Mouse (Mus musculus): ENCODE results near the gene Saysd1. TPM values are rescaled to one million over a fixed set of nuclear protein-coding genes. Genes with fewer than 3 reads are reported as not detected.

Gene Saysd1
- total RNA-seq, 2 experiments from 2014 or later = not detected

DNA sequence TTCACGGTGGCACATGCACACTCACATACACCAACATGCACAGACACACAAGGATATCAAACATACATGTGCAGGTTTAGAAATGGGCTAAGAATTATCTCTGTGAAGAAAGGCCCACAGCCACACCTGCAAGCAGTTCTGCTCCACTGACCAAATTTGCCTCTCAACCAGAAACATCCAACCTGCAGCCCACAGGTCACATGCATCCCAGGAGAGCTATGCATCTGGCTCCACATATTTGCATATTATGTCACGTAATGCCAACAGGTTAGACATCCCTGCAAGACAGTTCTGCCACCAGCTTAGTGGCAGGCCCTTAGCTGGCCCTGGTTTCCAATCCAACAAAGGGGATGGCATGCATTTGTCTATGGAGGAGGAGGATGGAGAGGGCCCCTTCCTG is 29.7 kb upstream of the Saysd1 start:
- no peak for ATAC-seq (replicated peaks; ENCODE audit: low FRiP score, poor library complexity, severe bottlenecking)

DNA sequence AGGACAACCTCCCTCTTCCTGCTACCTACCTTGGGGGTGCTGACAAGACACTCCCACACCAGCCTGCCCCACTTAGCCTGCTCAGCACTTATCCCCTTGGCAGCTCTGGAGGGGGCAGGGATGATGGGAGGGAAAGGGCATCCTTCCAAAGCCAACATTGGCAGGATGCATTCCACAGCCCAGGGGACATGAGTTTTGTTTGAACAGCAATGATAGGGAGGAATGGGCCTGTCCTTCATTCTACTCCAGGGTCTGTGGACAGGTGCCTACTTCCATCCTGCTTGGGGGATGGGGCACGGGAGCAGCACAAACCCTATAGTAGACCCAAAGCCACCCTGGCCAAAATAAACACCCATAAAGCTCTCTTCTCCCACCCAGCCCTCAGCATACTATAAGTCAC is 27.1 kb upstream of the Saysd1 start:
- no peak for ATAC-seq (replicated peaks; ENCODE audit: low FRiP score, poor library complexity, severe bottlenecking)

DNA sequence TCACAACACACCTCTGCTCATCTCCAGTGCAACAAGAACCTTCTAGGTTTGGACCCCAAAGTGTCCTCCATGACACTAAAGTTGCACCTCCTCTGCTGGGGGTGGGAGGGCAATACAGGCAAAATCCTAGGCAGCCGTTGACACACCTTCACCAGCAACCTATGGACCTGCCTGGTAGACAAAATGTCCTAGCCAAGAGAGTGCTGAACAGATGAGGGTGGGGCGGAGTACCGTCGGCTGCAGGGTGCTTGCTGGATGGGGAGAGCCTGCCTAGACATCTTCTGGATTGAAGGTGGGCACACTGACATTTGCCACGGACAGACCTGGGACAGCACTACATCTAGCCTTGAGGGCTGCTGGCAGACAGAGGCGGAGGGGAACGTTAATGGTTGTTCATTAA is 26.1 kb upstream of the Saysd1 start:
- ATAC-seq (replicated peaks; ENCODE audit: low FRiP score, poor library complexity, severe bottlenecking) = no peak

DNA sequence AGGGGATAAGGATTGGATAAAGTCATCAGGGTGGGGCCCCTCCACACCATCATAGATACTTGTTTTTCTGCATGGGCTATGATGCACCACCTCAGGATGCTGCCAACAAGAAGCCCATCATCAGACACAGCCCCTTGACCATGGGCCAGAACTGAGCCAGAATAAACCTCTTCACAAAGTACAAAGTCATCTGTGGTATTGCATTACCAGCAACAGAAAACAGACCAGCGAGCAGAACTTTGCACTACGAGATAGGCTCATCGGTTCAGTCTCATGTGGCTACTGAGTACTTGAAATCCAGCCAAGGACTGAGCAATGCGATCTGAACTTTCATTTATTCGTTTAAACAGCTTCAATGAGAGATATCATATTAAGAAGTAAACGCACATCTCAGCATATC is 24.4 kb upstream of the Saysd1 start:
- ATAC-seq (replicated peaks; ENCODE audit: low FRiP score, poor library complexity, severe bottlenecking) = no peak

DNA sequence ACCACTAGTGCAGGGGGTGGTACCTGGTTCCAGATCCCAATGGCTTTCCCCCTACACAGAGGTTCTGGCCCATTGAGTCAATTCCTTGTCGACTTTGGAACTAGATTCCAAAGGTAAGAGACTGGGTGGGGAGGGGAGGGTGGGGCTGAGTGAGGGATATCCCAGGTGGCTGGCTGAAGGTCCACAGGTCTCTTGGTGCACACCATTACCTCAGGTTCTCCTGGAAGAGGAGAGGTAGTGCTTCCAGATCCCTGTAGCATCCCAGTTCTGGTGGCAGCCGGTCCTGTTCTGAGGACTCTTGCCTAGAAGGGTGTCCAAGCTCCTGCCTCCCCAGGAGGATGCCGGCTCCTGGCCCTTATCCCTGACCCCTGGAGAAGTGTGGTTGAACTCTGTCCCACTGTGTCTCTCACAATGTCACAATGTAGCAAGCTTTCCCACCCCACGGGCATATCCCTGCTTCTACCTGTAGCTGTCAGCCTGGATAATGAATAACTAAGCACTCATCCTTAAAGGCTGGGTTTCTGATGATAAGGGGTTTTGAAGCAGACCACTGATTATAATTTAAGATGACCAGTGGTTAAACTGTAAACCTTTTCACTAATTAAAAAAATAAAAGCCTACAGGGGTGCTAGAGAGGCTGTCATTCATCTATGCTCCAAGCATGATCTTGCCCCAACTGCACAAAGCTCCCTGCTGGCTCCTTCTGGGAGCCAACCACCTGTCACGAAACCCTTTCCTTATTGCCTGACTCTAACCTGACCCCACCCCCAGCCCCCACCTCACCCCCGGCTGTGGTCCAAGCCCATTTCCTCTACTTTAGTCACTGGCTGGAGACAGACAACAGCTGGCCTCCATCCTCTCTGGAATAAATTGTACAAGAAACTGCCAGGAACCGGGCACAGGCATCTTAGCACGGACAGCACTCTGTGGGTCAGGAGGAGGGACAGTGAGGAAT is 20.7 kb upstream of the Saysd1 start:
- ATAC-seq (replicated peaks; ENCODE audit: low FRiP score, poor library complexity, severe bottlenecking) = no peak

DNA sequence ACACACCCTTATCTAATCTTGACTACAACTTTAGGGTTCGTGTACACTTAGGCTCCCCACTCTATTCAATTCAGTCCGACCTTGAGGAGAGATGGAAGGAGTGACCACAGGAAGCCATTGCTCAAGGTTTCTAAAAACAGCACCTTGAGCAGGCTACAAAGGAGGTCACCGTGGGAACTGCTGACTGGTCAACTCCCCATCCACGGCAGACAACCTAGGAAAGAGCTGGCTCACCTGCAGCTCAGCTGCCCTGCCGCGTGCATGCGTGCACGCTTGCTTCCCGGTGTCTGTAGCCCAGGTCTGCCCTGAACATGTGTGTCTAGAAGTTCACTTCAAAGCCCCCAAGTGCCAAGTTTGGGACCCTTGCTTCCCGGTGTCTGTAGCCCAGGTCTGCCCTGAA is 19.3 kb upstream of the Saysd1 start:
- ATAC-seq (replicated peaks; ENCODE audit: low FRiP score, poor library complexity, severe bottlenecking) = no peak

DNA sequence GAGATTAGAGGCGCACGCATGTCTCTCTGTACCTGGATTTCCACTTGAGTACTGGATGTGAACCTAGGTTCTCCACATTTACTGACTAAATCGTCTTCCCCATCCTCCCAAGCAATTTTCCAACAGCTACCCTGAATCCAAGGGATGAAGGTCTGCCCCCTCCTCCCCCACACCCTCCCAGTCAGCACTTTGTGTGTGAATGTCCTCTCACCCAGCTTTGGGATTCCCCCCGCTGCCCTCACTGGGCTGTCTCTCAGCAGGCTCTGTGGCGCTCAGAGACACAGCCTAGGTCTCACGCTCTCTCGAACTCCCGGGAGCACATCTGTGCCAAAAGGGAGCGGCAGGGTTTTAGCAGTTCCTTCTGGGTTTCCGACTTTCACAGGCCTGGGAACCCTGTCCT is 17.4 kb upstream of the Saysd1 start:
- ATAC-seq (replicated peaks; ENCODE audit: low FRiP score, poor library complexity, severe bottlenecking) = no peak

DNA sequence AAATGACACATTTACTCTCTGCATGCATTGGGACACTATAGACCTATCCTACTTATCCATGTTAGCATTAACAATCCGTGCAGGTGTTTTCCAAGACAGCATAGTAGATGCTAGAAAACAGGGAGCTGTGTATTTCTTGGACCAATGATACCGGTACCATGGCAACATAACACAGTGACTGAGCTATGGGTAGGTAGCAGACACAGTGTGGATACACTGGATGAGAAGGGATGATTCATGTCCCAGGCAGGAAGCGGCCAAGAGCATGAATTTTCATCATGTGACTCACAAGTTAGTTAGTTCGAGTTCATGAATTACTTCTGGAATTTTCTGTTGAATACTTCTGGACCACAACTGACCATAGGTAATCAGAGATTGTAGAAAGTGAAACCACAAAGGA is 16.6 kb upstream of the Saysd1 start:
- ATAC-seq (replicated peaks; ENCODE audit: low FRiP score, poor library complexity, severe bottlenecking) = no peak

DNA sequence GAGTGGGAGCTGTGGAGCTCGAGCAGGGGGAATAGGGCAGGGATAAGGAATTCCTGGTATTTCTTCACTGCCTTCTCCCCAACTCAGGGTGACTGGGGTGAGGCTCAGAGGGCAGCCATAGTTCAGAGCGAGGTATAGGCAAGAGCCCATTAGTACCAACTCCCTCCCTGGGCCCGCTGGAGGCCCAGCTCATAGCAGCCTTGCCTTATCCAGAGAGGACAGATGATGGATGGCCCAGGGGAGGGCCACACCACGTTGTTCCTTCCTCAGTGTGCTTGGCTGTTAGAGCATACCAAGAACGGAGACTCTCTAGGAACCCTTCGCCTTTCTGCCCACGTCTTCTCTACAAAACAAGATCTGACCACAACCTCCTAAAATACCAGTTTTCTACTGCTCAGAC is 15.9 kb upstream of the Saysd1 start:
- ATAC-seq (replicated peaks; ENCODE audit: low FRiP score, poor library complexity, severe bottlenecking) = no peak

DNA sequence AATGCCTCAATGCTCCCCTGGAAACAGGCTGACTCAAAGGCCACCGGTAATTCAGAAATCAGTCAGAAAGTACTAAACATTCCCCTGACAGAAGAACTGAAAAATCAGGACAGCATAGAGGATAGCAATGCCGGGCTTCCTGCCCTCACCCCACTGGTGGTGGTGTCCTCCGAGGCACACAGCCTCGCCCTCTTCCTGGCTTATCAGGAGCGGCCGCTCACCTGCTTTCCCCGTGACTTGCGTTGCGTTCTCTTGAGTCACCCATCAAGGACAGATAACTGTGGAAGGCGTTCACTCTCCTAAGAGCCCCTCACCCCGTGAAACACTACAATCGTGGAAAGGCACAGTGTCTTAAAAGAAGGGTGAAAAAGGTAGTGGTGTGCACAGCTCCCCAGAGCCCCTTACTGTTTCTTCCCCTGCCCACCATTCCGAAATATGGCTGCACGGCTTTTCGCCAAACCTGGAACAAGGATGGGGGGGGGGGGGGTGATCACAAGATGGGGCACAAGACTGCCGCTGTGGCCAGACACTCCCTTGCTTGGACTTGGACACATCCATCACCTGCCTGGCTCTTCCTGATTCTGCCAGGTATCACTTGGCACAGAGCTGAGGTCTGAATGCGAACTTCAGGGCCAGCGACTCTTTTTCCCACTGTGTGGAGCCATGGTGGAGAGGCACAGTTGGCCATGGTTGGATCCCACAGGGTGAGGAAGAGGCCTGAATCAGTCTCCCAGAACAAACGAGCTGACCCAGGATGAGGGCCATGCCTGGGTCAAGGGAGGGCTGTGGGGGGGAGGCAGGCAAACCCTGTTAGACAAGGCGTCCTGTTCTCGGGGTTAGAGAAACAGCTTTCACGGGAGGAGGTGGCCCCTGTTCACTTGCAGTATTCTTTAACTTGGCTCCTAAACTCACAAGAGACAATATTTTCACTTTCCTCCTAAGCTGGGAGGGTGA is 11.1 kb upstream of the Saysd1 start:
- no peak for ATAC-seq (replicated peaks; ENCODE audit: low FRiP score, poor library complexity, severe bottlenecking)

DNA sequence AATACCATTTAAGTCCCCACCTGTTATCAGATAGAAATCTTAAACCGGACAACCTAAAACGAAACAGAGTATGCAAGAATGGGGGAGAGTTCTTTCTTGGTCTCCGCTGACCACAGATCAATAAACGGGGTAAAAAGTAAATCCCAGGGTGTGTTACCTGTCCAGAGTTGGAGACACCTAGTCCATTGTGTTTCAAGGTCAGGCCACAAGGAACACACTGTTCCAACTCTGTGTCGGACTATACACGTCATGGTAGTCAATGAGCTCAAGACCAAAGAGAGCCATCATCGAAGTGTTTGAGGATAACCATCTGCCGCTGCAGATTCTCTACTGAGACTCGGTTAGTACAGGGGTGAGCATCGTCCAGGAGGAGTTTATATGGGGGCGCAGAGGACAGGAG is 10.2 kb upstream of the Saysd1 start:
- ATAC-seq (replicated peaks; ENCODE audit: low FRiP score, poor library complexity, severe bottlenecking) = no peak

DNA sequence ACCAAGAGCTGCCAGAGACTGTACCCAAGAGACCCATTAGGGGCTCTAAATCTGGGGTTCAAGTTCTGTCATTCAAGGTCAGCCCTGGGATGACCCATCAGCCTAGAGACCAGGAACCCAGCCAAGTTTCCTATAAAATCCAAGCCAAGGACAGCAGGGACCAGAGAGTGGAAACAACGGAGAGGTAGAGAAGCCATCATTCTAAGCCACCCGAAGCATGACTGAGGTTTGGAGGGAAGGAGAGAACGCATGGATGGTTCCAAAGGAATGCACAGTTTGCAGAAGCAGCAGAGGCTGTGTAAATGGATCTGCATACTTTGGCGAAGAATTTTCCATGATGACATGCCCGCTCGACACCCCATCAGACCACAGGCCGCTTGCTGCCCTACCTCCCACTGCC is 9.5 kb upstream of the Saysd1 start:
- ATAC-seq (replicated peaks; ENCODE audit: low FRiP score, poor library complexity, severe bottlenecking) = no peak

DNA sequence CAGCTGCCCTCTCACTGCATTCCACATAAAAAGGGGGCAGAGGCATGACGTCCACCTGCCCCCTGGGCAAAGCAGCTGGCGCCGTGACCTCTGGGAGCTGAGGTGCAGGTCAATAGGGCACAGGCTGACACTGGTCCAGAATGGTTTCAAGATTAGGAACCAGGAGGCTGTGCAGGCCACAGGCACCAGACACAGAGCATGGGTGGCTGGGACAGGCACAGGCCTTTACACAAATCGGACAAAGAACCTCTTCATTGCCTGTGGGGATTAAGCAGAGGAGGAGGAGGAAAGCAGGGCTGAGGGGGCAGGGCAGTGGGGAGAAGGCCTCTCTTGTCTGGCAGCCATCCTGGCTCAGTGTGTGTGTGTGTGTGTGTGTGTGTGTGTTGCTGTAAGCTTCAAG is 5.8 kb upstream of the Saysd1 start:
- no peak for ATAC-seq (replicated peaks; ENCODE audit: low FRiP score, poor library complexity, severe bottlenecking)

DNA sequence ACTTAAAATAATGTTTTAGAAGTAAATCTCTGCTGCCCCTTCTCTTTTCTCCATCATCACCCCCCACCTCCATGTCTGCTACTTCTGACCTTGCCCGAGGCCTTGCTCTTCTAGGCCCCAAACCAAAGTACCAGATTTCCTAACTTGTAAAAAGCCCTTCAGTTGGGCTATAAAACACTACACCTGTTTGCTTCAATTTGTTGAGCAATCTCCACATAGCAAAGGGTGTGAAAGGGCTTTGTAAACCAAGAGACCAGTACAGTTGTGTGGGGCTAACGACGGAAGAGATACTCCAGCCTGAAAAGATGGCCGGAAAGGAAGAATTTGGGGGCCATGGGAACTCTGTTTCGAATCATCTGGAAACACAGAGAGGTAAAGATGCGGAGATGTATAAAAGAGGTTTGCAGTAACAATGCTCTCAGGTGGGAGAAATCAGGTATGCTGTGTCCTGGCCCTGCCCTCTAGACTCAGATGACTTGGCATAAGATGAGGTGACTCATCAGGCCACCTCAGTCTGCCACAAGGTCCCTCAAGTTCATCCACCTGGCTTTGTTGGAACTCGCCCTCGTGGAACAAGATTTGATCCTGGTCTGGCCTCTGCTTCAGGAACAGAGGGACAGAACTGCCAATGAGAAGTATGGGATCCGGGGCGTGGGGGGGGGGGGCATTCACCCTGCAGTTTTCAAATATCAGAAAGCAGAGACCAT is 3.2 kb downstream of the Saysd1 start:
- no peak for ATAC-seq (replicated peaks; ENCODE audit: low FRiP score, poor library complexity, severe bottlenecking)

DNA sequence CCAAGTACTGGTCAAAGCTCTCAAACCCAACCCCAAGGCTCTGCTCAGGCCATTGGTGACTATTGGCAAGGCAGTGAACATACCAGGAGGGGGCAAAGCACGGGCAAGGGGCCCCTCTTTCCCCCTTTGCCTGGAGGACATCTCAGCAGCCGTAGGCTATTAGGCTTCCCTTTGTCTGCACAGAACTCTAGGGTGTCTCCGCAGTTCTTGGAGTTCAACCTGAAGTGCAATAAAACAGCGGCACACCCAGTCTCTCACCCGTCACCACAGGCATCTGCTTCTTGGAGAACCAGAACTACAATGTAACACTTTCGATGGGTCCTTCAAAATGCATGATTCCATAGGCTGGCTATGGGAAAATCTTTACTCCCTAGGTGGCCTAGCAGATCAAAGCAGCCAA is 10.2 kb downstream of the Saysd1 start:
- no peak for ATAC-seq (replicated peaks; ENCODE audit: low FRiP score, poor library complexity, severe bottlenecking)

DNA sequence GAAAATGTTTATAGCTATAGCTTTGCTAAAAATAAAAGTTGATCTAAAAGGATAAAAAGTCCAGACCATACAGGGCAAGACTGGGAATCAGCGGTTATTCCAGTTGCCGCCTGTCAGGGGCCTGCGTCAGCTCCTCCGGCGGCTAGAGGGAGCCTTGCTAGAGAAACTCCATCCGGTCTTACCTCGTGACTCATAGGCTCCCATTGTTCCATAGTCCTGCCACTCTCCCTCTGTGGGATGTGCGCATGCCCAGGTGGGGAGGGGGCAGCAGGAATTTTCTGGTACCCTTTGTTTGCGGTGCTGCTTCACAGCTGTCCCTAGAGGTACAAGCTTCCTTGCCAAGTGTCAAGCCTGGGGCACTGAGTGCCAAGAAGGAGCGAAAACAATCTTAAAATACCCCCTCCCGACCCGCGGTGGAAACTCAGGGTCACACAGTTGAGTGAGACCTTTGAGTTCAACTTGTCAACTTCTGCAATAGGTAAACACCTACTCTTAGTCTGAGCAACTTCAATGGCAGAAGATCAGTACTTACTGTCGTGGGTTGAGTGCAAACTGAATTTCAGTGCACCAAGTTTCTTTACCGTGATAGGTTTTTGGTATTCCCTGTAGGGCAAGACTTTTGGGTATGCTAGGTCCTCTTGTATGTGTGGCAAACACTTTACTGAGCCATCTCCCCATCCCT is 10.8 kb downstream of the Saysd1 start:
- no peak for ATAC-seq (replicated peaks; ENCODE audit: low FRiP score, poor library complexity, severe bottlenecking)

DNA sequence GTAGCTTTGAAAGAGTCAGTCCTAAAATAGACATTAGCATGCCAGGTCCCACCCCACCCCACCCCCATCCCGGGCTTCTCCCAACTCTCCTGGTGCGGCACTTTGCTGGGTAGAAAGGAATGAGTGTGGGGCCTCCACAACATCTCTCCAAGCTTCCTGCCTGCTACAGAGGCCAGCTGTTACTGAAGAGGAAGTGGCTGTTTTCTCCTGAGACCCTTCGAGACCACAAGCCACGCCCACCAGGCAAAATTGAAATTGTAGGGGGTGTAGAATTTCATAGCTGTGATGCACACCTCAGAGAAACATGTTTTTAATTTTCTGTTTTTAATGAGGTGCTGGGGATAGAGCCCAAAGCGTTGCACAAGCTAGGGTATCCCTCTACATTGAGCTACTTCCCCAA is 17.5 kb downstream of the Saysd1 start:
- no peak for ATAC-seq (replicated peaks; ENCODE audit: low FRiP score, poor library complexity, severe bottlenecking)

DNA sequence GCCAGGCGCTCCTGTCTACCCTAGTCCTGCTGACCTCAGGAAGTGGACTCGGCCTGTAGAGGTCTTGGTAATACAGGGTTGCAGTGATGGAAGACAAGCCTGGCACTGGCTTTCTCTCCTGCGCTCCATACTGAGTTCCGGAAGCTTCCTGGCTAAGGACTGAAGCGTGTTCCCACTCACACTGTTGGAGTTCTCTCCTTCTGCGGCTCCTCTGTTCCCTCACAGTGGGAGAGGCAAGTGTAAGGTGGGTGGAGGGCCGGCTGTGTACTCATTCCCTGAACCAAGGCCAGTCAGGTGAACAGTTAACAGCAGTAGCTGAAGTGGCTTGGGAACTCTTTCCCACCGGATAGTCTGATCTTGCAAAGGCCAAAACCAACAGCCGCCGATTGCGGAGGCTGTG is 18.3 kb downstream of the Saysd1 start:
- ATAC-seq (replicated peaks; ENCODE audit: low FRiP score, poor library complexity, severe bottlenecking) = no peak

DNA sequence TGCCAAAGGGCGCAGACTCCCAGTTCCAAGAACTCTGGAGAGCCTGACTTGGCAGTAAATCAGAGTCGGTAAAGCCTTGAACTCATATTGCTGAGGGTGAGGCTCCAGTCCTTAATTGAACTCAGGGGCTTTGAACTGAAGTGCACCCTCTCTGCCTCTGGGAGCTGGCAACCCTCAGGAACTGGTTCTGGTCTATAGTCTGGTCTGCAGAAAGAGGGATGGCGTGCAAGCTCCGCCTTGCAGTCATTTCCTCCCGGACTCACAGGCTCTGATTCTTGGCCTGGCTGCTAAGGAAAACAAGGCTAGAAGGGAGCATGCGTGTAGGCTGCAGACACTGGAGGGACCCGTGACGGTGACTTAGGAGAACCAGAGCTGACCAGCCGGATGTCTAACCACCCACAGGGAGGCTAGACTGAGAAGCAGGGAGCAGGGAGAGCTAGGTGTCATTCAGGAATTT is 22.2 kb downstream of the Saysd1 start:
- ATAC-seq (replicated peaks; ENCODE audit: low FRiP score, poor library complexity, severe bottlenecking) = no peak

DNA sequence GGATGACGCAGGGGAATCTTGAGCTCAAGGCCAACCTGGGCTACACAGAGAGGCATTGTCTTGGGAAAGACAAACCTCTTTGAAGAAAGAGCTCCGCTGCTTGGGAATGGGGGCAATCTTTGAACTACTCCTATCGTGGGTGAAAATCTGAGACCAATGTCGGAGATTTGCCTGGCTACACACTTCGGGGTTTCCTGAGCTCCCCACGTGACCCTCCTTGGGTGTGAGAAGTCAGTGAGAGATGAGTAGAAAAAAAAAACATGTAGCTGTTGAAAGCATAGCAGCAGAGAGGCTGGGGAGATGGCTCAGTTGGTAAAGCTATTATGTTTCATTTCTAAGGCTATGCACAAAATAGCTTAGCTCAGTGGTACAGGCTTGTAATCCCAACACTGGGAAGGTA is 23.4 kb downstream of the Saysd1 start:
- no peak for ATAC-seq (replicated peaks; ENCODE audit: low FRiP score, poor library complexity, severe bottlenecking)

Measured in erythroblast, adult 5-6 weeks (primary cell).